Mouse (Mus musculus) kidney, postnatal 25 days (tissue): ENCODE measurements around the gene Endod1.

Experiments used
- DNase-seq, 2 experiments: peaks; one replicate each; pipeline ENCODE4 v3.0.0; 2021; ENCODE audit warnings: mixed read lengths in 2 of 2

Endod1 gene

GRCm38 (mm10) chr9:14313968-14314367 is 67.3 kb downstream of the Endod1 start:
- peak in 1 of 2 experiments; percentile 14 for DNase-seq

DNA sequence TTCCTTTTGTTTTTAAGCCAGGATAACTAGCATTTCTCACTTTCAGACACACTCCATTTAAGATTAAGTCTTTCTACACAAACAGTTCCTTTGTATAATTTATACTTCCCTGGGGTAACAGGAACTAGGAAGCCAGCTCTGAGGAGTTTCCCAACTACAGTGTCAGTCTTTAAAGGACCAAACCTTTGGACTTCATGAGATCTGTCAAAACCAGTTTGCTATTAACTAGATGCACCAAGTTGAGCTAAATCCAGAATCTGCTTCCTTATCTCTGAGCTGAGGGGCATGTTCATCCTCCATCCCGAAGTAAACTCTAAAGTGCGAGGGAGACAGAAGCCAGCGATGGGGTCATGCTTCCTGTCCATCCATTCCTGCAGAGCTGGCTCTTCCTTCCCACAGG is 74.0 kb downstream of the Endod1 start:
- no peak for DNase-seq

DNA sequence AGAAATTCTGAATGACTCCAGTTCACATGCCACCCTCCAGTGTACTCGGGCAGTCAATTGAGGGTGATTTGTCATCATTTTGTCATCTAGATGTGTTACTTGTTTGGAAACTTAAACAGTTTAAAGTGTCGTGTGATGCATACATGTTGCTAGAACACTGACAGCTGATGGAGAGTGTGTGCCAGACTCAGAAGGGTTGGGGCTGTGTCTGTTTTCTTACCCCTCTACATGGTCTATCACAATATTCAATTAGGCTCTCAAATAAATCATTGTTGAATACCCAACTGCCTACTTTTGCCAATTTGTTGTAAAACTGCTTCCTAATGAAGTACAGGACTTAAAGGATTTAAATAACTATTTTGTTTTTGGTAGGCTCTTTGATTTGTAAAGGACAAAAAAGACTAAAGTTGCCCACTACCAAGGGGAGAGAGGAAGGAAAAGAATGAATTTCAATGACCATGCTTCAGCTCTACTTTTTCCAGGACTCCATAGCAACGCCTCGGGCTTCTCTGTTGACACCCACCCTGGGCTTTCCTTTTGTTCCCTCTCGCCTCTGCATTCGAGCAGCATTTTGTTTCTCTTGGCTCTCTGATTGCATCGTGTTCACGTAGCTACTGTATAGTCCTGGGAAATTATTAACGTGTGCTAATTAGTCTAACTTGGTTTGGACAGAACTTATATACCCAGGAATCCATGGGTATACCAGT is 76.9 kb downstream of the Endod1 start:
- no peak for DNase-seq
